Mouse (Mus musculus): Measurements from ENCODE around the gene Mrpl55.
"Not testable (repeated sequence)": the region's sequence is repeated elsewhere in the genome, so short reads cannot be mapped to it uniquely, and the experiment has no call there.

Mrpl55 gene

DNA sequence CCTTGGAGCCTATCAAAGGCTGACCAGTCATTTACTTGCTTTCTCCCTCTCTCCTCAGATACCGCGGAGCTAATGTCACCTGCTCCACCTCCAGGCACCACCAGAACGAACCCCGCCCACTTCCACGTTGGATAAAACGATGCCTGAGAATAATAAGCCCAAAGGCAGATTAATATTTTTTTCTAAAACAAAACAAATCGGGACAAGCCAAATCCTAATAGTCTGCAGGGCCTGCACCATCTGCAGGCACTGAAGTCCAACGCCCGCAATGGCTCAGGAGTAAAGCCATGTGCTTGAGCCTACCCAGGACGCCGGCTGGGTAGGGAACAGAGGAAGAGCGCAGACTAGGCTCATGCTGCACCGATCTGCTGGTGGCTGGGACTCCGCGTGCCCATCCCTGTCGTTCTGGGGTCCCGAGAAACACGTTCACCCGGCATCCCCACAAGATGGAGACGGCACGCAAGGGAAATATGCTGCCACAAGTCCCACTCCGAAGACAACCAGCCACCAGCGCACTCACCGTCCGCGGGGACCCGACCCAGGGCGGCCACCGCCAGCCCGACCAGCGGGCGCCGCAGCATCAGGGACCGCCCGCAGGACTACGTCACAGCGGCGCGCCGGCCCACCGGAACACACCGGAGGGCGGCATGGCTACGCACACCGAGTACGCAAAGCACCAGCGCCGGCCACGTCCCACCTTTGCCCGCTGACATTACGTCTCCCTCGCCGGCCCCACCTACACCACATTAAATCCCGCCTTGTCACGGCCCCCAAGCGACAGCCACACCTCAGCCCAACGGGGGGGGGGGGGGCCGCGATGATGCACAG is 10.8 kb upstream of the Mrpl55 start:
- DNase-seq (ENCODE audit: inconsistent age in 2 of 2, low spot score in 1 of 2): peak; percentile 95 to 97

DNA sequence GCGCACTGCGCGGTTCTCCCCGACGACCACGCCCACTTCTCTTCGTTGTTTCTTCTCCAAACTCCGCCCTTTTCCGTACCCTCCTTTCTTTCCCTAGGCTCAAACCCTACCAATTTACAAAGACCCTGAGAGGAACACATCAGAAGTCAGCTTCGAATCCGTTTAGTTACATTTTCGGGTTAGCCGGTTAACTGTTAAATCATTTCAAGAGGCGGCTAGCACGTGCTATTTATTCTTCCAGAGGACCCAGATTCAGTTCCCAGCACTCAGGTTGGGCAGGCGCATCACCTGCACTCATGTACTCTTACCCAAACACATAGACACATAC is 10.3 kb upstream of the Mrpl55 start, which contains the start of gene Guk1:
Gene Guk1, minus strand, starts transcription at position 154 of the 328 bp plus-strand sequence.
- no peak for DNase-seq (ENCODE audit: inconsistent age in 2 of 2, low spot score in 1 of 2)

DNA sequence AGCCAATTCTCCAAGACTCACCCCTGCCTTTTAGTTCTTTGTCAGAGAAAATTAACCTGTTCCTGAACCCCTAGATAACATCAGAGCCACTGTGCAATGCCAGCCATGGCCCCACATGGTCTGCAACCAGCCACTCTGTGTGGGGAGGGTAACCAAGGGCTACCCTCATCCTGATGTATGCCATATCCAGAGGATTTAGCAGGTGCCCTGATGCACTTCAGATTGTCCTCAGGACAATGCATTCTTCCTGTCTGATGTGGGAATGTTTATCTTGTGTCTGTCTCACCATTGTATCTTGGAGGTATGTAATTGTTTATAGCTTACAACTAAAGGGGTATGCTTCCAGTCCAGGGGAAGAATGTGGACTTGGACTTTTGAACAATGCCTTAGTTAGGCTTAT is 6.1 kb upstream of the Mrpl55 start:
- no peak for DNase-seq (ENCODE audit: inconsistent age in 2 of 2, low spot score in 1 of 2)

DNA sequence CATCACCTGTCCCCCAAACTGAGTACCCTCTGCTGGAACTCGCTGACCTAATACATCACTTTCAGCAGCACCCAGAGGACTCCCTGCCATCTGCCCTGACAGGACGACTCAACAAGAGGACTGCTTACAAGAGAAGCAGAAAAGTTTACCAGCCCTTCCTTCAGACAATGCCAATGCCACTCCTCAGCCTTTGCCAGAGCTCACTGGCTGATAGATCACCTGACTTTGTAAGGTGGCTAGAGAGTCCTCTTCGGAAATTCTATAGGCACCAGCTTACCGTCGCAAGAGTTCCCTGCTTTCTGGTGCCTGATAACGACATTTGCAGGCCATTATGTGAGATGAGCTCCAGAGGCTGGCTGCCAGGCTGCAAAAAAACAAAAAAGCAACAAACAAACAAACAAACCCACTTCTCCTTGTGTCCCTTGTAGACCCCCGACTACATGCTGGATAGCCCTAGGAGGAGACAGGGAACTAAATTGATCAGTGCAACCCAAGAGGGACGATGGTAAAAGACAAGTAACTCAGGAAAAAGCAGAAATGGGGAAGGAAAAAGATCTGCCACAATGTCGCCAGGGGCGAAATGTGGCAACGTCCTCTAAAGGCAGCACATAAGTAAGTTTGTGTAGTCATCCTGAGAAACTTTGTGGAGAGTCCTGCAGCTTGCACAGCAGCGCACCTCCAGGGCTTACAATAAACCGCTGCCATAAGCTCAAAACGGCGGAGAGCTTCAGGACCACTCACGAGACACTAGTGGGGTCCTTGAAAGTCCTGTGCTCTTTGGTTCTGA is 877 bp upstream of the Mrpl55 start:
- DNase-seq (ENCODE audit: inconsistent age in 2 of 2, low spot score in 1 of 2): peak in 1 of 2 experiments; percentile 37

DNA sequence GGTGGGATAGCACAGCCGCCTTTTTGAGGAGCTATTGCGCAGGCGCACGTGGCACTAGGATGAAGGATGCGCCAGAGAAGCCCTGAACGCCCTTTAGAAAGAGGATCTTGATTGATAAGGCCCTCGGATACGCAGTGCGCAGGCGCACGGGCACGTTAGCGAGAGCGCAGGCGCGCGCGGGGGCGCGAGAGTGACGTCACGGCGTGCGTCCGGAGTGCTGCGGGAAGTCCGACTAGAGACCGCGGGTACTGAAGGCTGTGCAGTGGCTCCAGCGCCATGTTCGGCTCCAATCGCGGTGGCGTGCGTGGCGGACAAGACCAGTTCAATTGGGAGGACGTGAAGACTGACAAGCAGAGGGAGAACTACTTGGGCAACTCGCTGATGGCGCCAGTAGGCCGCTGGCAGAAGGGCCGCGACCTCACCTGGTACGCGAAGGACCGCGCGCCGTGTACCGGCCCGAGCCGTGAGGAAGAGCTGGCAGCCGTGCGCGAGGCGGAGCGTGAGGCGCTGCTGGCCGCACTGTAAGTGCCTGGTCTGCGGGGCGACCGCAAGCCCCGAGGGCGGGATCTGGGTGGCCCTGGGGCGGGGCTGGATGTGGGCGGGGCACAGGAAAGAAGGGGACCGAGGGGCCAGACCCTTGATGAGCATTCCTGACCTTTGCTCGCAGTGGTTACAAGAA is 6.0 kb downstream of the Mrpl55 start, which contains the start of gene 2310033P09Rik:
Gene 2310033P09Rik, plus strand, starts transcription at position 169 of the 679 bp plus-strand sequence.
- peak; percentile 95 to 98 for DNase-seq (ENCODE audit: inconsistent age in 2 of 2, low spot score in 1 of 2)

DNA sequence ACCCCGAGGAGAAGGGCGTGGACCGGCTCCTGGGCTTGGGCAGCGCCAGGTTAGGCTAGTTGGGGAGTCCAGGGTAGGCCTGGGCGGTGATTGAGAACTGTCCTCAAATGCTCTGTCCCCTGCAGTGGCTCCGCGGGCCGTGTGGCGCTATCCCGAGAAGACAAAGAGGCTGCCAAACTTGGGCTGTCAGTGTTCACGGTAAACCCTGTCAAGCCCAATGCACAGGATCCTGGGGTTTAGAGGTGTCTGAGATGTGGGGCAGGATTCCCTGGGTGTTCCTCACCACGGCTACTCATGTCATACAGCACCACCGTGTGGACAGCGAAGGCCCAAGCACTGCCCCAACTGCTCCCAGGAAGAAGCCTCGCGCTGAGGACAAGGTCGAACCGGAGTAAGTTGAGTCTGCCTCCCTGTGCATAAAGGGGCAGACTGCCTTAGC is 6.7 kb downstream of the Mrpl55 start:
- peak; percentile 86 to 95 for DNase-seq (ENCODE audit: inconsistent age in 2 of 2, low spot score in 1 of 2)

DNA sequence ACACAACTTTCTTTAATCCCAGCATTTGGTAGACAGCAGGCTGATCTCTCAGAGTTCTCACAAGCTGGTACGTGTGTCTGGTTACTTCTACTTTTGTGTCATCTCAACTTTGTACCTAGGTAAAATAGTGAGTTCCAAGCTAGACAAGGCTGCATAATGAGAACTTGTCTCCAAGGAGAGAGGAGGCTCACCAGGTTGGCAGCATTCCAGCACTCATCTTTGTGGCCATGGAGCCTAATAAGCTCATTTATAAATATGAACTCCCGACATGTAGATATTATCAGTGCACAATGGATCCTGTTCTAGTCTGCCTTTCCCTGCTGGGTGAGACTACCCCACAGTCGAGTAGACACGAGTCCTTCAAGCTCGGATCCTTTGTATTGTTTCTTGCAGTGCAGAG is 7.3 kb downstream of the Mrpl55 start:
- DNase-seq (ENCODE audit: inconsistent age in 2 of 2, low spot score in 1 of 2): no peak

DNA sequence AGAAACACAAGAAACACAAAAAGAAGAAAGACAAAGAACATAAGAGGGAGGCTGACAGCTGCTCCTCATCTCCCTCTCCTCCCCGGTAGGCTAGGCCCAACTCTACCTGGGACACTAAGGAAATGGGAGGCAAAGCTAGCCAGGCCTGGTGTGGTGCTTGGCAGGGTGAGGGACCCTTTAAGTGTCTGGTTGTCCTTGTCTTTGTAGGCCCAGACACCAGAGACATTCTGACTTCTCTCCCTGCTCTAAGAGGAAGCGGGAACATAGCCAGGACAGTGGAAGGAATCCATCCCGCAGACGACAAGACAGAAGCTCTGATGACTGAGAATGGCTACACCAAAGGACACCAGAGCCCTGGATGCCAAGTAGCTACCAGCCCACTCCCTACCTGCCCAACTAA is 7.7 kb downstream of the Mrpl55 start:
- DNase-seq (ENCODE audit: inconsistent age in 2 of 2, low spot score in 1 of 2): peak in 1 of 2 experiments; percentile 59

DNA sequence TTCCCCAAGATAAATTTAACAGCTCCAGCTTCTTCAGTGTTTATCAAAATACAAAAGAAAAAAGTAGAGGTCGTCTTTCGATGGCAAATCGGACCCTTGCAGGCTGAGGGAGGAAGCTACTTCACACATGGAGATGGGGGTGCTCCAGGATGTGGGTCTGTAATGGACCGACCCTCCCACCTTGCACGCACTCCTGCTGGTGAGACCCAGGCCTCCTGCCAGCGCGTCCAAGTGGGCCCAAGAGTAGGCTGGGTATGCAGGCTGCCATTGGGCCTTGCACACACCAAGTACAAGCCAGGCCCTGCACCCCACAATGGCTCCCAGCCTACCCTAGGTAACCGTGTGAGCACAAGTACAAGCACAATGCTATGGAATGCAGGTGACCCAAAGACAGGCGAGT is 9.3 kb downstream of the Mrpl55 start:
- not testable (repeated sequence) for DNase-seq (ENCODE audit: inconsistent age in 2 of 2, low spot score in 1 of 2)

DNA sequence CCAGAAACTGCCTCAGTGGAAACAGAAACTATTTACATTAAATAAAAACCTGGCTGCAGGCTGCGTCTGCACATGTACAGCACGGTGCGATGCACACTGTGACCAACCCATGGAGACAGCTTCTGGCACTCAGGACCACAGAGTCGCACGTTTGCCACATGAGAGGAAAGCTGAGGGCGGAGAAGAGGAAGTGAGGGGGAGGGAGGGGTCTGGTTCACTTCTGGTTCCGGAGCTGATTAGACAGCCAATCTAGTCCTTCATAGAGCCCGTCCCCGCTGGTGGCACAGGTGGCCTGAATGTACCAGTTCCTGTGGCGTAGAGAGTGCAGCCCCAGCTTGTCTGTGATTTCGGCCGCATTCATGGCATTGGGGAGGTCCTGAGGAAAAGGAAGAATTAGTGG is 10.0 kb downstream of the Mrpl55 start:
- DNase-seq (ENCODE audit: inconsistent age in 2 of 2, low spot score in 1 of 2): not testable (repeated sequence)

DNA sequence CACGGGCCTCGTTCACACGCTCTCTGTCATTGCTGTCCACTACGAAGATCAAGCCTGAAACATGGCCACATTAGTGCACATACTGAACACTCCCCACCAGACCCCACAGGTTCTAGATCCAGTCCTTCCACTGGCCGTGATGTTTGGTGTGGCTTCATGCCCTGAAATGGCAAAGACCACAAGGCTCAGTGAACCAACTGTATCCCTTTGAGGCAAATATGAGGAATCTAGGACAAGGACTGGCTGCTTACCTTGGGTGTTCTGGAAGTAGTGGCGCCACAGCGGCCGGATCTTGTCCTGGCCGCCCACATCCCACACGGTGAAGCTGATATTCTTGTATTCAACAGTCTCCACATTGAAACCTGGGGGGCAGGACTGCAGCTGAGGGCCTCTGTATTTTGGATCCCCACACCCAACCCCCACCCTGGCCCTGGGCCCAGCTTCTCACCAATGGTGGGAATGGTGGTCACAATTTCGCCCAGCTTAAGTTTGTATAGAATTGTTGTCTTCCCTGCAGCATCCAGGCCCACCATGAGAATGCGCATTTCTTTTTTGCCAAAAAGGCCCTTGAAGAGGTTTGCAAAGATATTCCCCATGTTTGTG is 10.7 kb downstream of the Mrpl55 start:
- DNase-seq (ENCODE audit: inconsistent age in 2 of 2, low spot score in 1 of 2): peak in 1 of 2 experiments; percentile 55

DNA sequence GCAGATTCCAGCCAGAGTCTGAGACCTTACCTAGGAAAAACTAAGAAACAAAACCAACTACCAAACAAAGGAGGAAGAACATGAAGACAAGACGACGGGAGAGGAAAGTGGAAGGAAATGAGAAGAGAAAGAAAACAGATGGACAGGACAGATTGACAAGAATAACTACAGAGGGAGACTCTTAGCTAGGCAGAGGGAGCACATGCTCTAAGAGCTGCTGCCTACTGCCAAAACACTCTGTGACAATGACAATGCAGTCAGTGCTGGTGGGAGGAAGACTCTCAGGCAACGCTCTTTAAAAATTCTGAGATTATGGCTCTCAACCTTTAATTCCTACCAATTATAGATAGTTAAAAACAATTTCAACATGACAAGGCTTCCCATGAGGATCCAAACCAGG is 14.7 kb downstream of the Mrpl55 start:
- no peak for DNase-seq (ENCODE audit: inconsistent age in 2 of 2, low spot score in 1 of 2)

DNA sequence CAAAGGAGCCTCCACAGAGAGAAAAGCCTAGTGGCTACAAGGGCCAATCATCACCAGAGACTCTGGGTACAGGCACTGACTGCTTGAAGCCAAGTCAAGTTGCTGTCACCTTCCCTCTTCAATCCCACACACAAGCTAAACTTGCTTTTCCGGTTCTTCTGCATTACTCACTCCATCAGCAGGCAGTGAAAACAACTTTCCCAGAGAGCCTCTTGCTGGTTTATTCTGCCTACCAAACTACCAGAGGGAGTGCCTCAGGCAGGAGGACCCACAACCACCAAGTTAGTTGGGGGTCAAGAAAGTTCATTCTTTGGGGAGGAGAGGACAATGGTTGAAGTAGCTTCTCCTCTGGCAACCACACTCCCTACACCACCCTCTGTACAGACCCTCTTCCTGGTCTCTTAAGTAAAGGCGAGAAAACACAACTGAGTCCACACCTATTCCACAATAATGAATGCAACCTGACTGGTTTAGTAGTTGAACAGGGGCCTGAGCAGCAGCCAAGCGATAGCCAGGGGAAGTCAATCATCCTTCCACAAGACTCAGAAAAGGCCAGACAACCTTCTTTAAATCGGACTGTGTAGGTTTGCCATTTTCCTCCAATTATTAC is 16.2 kb downstream of the Mrpl55 start:
- no peak for DNase-seq (ENCODE audit: inconsistent age in 2 of 2, low spot score in 1 of 2)

DNA sequence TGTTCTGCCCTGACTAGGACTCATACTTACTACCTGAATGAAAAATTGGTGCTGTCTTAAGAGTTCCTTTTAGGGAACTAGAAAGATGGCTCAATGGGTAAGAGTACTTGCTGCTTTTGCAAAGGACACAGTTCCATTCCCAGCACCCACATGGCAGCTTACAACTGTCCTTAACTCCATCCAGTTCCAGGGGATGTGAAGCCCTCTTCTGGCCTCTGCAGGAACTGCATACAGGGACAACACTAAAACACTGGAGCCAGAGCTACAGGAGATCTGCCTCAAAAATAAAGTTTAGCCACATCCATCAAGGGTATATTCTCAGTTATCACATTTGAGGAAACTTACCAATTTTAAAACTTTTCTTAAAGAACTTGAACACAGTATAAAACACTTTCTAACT is 16.8 kb downstream of the Mrpl55 start:
- peak in 1 of 2 experiments; percentile 65 for DNase-seq (ENCODE audit: inconsistent age in 2 of 2, low spot score in 1 of 2)

DNA sequence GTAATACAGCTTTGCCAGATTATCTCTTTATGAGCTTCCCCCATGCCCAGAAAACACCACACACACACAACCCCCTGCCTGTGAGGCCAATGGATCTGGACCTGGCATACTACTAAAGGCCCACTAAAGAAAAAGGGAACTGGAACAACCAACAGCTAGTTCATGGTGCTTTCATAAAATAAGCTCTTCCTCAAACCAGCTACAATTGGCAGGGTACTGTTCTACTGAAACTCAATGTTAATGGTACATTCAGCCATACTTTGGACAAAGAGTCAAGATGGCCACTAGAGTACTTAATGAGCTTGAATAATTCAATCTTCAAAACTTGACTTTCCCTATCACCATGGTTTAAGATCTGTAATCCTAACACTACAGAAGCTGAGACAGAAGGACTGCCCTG is 19.3 kb downstream of the Mrpl55 start:
- no peak for DNase-seq (ENCODE audit: inconsistent age in 2 of 2, low spot score in 1 of 2)

DNA sequence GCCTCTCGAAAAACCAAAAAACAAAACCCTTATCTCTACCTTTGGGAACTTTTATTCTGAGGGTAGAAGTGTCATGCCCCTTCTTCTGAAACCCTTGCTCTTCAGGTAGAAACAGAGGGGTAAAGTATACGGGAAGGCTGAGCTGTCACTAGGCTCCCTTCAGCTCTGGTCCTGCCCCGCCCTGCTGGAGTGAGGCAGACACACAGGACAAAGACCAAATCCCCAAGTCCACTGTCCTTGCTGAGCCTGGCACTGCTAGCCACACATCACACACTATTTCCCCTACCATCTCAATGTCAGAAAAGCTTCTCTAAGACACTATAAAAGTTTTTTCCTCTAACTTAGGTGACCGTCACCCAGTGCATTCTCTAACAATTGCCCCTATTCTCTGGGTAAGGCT is 20.0 kb downstream of the Mrpl55 start:
- DNase-seq (ENCODE audit: inconsistent age in 2 of 2, low spot score in 1 of 2): no peak

DNA sequence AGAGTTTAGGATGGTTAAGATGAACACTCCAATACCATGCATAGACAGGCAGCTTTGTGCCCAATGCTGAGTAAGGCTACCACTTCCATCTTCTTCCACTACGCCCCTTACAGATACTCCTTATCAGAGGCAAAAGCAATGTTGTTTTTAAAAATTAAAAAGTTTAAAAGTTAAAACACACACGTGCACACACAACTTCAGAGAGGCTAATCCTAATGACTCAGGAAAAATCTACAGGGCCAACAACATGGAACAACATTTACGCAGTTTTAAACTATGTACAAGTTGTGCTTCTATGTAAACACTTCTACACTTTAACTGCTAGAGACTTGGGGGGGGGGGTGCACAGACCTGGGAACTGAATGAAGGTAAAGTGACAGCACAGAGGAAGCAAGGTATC is 21.7 kb downstream of the Mrpl55 start:
- no peak for DNase-seq (ENCODE audit: inconsistent age in 2 of 2, low spot score in 1 of 2)

DNA sequence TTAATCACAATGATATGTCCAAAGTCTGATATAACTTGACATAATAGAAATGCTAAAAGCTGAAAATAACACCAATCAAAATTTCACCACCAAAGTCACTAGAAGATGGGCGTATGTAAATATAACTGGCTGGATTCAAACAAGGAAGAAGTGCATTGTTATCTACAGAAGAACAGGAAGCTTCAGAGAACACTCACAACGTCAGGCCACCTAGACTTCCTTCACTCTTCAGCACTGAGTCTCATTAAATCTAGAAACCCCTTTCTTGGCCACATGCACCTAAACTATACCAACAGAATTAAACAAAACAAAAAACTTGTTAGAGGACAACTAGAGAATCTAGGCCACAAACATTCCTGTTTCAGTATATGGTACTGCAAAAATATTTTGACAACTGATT is 22.2 kb downstream of the Mrpl55 start:
- peak in 1 of 2 experiments; percentile 35 for DNase-seq (ENCODE audit: inconsistent age in 2 of 2, low spot score in 1 of 2)

DNA sequence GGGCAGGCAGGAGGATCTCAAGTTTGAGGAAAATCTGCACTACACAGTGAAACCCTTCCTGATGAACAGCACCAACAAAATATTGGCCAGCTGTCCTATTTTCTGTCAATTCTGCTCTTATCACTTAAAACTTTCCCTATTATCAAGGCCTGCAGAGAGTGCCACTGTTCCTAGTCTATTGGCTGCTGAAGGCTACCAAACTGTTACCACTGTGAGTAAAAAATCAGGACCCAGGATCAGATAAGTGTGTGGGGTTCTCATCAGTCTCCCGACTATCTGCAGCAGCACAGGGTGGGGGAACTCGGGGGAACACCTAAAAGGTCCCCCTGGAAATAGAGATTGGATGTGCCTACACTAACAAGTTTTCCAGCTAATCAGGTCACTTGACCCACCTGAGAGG is 22.9 kb downstream of the Mrpl55 start:
- peak in 1 of 2 experiments; percentile 51 for DNase-seq (ENCODE audit: inconsistent age in 2 of 2, low spot score in 1 of 2)

DNA sequence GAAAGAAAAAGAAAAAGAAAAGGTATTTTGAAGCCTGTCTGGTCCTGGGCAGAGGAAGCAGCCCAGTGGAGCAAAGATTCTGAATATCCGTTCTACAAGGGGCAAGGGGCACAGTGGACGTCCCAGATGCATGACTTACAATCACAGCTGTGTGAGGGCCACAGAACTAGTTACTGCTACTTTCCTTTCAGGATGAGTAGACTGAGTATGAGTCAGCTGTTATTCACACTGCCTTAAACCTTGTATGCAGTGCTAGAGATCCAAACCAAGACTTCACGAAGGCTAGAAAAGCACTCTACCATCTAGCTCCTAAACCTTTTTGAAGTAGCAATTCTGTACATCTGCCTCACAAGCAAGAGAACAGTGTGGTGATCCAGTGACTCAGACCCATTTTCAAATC is 24.0 kb downstream of the Mrpl55 start:
- DNase-seq (ENCODE audit: inconsistent age in 2 of 2, low spot score in 1 of 2): no peak

All from adrenal gland, adult (tissue).